Mouse (Mus musculus) lung, adult 2 months (tissue): ENCODE data around the gene Iars. TPM values are rescaled to one million over a fixed set of nuclear protein-coding genes. Genes with fewer than 3 reads are reported as not detected.
A peak's percentile ranks its signal among the peaks of the same experiment; 100 is the strongest.

ENCODE experiments used
- DNase-seq: peaks from one replicate; pipeline ENCODE4 v3.0.0; 2022
- H3K4me1 ChIP-seq: fragments of 200-500 bp; 2 replicates; pipeline ENCODE4 v1.6.1; 2011; ENCODE audit warnings: low read length; ENCODE audit not compliant: control insufficient read depth, insufficient read depth
- H3K4me3 ChIP-seq: fragments of 200-500 bp; replicated peaks from 2 replicates; pipeline ENCODE3; 2011; ENCODE audit warnings: low read depth, mild to moderate bottlenecking, control low read depth, low read length; ENCODE audit errors: extremely low read depth
- CTCF ChIP-seq: fragments of 200-500 bp; IDR thresholded peaks from 2 replicates; pipeline ENCODE4 v1.5.1; 2011; ENCODE audit warnings: mild to moderate bottlenecking, low read length, control low read depth; ENCODE audit not compliant: insufficient read depth
- POLR2A ChIP-seq: fragments of 200-500 bp; IDR thresholded peaks from 2 replicates; pipeline ENCODE4 v1.6.1; 2011; ENCODE audit warnings: low read depth, mild to moderate bottlenecking, control low read depth, low read length, borderline replicate concordance; ENCODE audit errors: extremely low read depth
- WGBS: fragments of 180-500 bp; shearing (Covaris S2); methylation state at CpG from one replicate; pipeline ENCODE4 v1.1.7; 2018; 5-methylcytosine and 5-hydroxymethylcytosine counted together
- polyA plus RNA-seq: library from polyadenylated mRNA; depleted of rRNA; stranded (reverse); fragments of >200 nt; gene quantifications from 2 replicates; pipeline ENCODE4 v1.2.3, GENCODE M21; 2012; rRNA removed

The Iars gene
- 10.4 and 17.4 TPM in 2 replicates for polyA plus RNA-seq

DNA sequence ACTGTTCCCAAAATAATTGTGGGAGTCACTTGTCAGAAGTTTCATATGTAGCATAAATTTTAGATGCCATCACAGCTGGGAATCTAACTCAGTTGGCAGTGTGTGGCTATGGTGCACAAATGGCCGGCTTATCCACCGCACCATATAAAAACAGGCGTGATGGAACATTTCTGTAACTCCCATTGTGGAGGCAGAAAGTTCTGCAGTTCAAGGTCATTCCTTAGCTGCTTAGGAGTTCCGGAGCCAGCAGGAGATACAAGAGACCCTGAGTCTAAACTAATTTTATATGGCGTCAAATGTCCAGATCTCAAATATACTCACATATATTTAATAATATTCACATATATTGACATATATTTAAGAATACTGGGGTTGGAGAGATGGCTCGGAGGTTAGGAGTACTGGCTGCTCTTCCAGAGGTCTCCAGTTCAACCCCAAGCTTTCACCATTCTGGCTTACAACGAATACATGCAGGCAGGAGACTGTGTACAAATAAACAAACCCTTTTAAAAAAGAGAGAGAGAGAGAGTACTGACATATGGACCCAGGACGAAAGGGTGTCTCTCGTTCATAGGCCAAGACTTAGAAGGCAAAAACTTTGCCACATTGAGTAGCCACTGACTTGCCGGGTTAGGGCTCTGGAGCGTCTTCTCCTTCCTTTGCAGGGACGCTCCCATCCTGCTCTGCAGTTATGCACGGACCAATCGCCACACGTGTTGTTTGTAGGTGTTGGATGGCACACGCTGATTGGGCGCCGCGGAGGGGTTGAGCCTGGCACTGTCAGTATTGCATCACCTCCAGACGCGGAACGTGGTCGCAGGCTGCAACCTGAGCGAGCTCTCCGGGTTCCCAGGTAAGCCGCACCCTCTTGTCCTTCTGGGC lies at the start of gene Iars:
Gene Iars (plus strand): TSS at position 750 of the 882 bp plus-strand sequence.
- H3K4me3 ChIP-seq, result peak within 1 kb of the TSS; percentile 78
- no peaks in the 10 kb centered on the region; the same call in 1 of the 2 replicates for H3K4me1 ChIP-seq
- TF ChIP-seq POLR2A, result peak; percentile 88; the same call in 1 of the 2 replicates
- TF ChIP-seq CTCF, result no peak
- 4% methylated on average over 26 of the region's 26 CpGs for WGBS
- DNase-seq, result peak; percentile 100

DNA sequence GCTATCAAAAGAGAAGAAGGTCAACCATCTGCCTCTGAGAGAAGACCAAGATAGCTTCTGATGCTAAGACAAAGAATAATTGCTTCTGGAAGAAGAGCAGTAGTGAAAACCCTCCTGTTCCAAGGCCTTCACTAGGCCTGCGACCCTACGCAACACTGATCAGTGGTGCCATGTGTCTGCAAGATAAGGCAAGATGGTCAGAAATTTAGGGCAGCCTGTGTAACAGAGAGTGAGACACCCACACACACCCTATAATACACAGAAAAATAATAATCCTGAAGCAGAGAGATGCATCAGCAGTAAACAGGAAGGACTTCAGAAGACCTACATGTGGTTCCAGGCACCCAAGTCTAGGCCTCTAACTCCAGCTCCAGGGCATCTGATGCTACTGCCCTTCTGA lies 41.9 kb upstream of the Iars start:
- no peak overlapping the region for H3K4me3 ChIP-seq
- 96% methylated on average over 2 of the region's 2 CpGs for WGBS
- no peak for DNase-seq
- H3K4me1 ChIP-seq, result peaks cover 2% of the 10 kb centered on the region
- no peak for TF ChIP-seq POLR2A
- no peak for TF ChIP-seq CTCF

DNA sequence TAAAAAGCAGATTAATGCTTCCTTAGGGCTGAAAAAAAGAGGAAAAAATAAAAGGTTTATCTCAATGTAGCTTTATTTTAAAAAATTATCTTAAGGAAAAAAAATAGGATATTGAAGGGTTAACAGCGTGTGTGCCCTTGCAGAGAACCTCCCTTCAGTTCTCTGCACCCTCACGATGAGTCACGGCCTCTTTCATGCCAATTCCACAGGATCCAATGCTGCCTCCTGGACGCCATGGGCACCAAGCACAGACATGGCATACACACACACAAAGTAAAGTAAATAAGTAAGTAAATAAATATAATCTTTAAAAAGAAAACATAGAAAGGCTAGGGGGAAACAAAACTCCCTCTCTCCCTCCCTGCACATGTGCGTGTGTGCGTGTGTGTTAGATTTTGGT lies 39.2 kb upstream of the Iars start:
- 59% methylated on average over 6 of the region's 6 CpGs for whole genome bisulfite sequencing
- no peak for TF ChIP-seq CTCF
- no peak for TF ChIP-seq POLR2A
- H3K4me1 ChIP-seq, result peaks cover 3% of the 10 kb centered on the region
- DNase-seq, result no peak
- H3K4me3 ChIP-seq, result no peak overlapping the region

DNA sequence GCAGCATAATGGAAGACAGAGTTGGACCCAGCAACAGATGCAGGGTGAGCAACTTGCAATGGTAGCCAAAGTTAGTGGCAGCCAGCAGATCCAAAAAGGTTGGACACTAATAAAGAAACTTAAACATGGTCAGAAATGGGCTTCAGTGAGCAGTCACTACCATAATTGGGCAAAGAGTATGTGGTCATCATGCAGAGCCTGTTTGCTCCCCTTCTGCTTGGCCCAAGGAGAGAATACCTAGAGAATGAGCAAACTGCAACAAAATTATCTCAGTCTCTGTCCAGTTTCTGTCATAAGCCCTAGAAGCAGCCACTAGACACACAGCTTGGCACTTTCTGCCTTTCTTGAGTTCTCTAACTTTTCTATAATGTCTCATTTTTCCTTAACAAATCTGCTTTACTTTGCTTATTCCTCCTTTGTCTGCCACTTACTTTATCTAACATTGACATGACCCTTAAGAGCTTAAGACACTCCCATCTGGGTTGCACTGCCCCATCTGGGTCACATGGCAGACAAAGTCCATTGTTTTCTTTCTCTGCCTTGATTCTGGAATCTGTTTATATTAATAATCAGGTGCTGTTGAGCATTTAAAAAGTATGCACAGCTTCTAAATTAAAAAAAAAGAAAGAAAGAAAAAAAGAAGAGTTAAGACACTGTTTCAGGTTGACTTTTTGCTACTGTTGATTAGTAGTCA lies 38.1 kb upstream of the Iars start:
- TF ChIP-seq POLR2A (no peak), CTCF (no peak)
- Histone ChIP-seq H3K4me1 (peaks cover 3% of the 10 kb centered on the region), H3K4me3 (no peak overlapping the region)
- DNase-seq, result no peak

DNA sequence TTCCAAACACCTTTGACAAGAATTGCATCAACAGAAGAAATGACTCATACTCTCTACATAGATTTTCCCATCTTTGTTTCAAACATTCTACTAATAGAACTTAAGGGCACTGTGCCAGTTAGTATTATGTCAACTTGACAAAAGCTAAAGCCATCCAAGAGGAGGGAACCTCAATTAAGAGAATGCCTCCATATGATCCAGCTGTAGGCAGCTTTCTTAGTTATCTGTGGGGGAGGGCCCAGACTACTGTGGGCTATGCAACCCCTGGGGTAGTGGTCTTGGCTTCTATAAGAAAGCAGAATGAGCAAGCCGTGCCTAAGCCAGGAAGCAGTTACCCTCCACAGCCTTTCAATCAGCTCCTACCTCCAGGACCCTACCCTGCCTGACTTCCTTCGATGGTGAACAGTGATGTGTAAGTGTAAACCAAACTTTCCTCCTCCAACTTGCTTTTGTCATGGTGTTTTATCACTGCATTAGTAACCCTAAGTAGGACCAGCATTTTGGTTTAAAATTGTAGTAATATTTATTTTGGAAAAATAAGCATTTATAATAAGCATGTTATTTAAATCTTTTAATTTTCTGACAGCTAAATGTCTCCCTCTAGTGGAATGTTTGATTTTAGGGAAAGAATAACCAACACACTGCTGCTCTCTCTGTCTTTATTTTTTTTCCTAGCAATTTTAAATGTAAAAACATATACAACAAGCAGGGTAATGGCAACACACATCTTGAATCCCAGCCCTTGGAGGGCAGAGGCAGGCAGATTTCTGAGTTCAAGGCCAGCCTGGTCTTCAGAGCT lies 37.0 kb upstream of the Iars start:
- WGBS, result 30% methylated on average over 2 of the region's 2 CpGs
- no peak for DNase-seq
- H3K4me3 ChIP-seq, result no peak overlapping the region
- TF ChIP-seq POLR2A (no peak), CTCF (no peak)
- H3K4me1 ChIP-seq, result peaks cover 3% of the 10 kb centered on the region

DNA sequence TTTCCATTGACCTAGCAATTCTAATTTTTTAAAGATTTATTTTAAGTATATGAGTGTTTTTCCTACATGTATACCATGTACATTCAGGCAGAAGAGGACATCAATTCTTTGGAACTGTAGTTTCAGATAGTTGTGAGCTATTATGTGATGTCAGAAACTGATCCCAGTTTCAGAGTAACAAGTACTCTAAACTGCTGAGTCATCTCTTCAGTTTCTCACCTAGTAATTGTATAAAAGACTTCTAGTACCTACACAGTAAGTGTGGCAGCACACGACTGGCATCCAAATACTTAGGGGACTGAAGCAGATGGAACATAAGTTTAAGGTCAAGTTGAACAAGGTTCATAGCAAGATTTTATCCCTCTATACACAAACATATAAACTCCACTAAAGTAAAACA lies 35.9 kb upstream of the Iars start:
- WGBS, result 74% methylated on average over 1 of the region's 1 CpGs
- DNase-seq, result no peak
- TF ChIP-seq CTCF (no peak), POLR2A (no peak)
- Histone ChIP-seq H3K4me3 (no peak overlapping the region), H3K4me1 (peaks cover 3% of the 10 kb centered on the region)

DNA sequence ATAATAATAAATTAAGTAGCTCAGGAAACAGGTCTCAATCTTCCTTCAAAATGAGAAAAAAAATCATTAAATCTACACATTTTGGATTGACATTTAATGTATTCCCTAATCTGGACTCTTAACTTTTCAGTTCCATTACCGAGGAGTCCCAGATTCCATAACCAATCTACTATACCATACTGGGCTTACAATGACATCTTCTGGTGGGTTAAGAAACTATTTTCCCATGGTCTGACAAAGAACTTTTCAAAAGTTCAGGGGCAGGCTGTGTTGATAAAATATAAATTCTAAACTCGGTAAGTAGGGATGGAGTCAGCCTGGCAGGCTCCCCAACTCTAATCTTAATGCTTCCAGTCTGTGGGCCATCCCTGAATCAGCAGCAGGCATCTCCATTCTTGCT lies 30.8 kb upstream of the Iars start:
- 39% methylated on average over 2 of the region's 2 CpGs for WGBS
- H3K4me1 ChIP-seq, result peaks cover 2% of the 10 kb centered on the region; the same call in 1 of the 2 replicates
- H3K4me3 ChIP-seq, result no peak overlapping the region
- DNase-seq, result no peak
- TF ChIP-seq POLR2A (no peak), CTCF (no peak)

DNA sequence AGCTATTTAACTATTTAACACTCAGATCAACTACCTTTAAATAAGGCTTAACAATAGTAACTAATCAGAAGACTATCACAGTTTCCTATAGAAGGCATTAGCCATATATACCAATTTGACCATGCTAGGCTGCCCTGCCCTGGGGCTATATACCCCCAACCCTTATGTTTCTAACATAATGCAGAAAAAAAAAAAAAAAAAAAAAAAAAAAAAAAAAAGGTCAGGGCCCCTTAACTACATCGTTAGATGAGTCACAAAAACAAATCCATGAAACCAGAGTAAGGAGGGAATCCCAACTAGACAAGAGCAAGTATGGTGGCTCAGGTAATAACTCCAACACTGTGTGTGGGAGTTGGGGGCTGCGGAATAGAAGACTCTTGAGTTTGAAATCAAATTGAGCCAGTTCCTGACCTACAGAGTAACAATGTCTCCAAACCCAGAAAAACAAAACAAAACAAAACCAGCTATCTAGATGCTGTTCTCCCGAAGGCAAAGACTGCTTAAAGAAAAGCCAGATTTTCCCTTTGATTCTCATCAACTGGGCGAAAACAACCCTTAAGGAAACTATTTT lies 30.0 kb upstream of the Iars start:
- Histone ChIP-seq H3K4me3 (peak overlapping the region; percentile 67), H3K4me1 (peaks cover 2% of the 10 kb centered on the region; the same call in 1 of the 2 replicates)
- 2% methylated on average over 4 of the region's 4 CpGs for WGBS
- TF ChIP-seq CTCF (no peak), POLR2A (no peak)
- no peak for DNase-seq

DNA sequence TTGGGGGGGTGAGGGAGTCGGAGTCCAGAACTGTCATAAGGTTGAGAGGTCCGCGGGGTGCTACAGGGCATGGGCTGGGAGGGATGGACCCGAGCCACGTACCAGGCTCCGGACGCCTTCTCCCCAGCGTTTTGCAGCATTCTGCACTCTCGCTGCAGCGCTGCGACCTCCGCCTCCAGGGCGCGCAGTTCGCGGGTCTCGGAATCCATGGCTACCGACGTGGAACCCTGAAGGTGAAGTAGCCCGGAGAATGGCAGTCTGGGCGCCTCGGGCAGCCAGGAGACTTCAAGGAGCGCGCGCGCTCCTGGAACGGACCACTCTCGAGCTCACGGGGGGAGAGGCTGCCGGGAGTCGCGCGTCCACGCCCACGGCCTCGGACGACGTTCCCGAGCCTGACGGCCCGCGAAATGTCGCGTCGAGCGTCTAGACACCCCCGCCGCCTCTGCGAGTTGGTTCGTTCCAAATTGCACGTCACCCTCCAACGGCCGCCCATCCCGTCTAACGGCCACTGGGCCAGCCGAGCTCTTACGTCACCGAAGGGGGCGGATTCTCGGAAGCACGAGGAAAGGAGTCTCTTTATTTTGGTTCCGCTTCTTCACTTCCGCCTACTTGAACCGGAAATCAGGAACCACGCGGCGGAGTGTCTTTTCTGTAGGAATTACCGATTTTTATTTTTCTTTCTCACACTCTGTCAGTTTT lies 29.3 kb upstream of the Iars start, which contains the start of the genes Cenpp and Nol8:
Gene Cenpp (minus strand): TSS at position 305 of the 699 bp plus-strand sequence.
Gene Nol8 (plus strand): TSS at position 598 of the 699 bp plus-strand sequence.
- peak within 1 kb of the TSS; percentile 78 for H3K4me3 ChIP-seq
- under 1% methylated on average over 68 of the region's 68 CpGs for WGBS
- H3K4me1 ChIP-seq, result peaks cover 2% of the 10 kb centered on the region; the same call in 1 of the 2 replicates
- TF ChIP-seq CTCF (no peak), POLR2A (no peak)
- DNase-seq, result peak; percentile 97
